Comparison of ENCODE assay signal across 16 mouse cellular contexts in genomic region chr3:107112932-107113659, GRCm38 (mm10). TPM values are rescaled to one million over a fixed set of nuclear protein-coding genes. Genes with fewer than 3 reads are reported as not detected.
A peak's percentile ranks its signal among the peaks of the same experiment; 100 is the strongest.
DNase-seq lines count a peak whose midpoint lies in the region; ATAC-seq and TF ChIP-seq lines count a peak whose summit lies in the region.
"Had no signal": no experiment of that assay in that cellular context is flagged by ENCODE, and none has a peak within 500 bp of the region (broad histone marks: within the 10 kb centered on the region; RNA-seq: fewer than 3 reads in every experiment).

No protein-coding gene starts in this region.

- H3K36me3 ChIP-seq in kidney, postnatal 0 days (ENCODE audit: insufficient read depth, low read length), result no peaks in the 10 kb centered on the region
- H3K36me3 ChIP-seq in forebrain, embryonic 14.5 days (ENCODE audit: control insufficient read depth, insufficient read depth, low read length), result no peaks in the 10 kb centered on the region
- no peaks in the 10 kb centered on the region for H3K36me3 ChIP-seq in hindbrain, embryonic 14.5 days (replicated peaks; ENCODE audit: control insufficient read depth, insufficient read depth)
- 0 out of 2 replicates have a peak, but pooled peaks cover 2% of the 10 kb centered on the region for H3K36me3 ChIP-seq in neural tube, embryonic 15.5 days
- no peaks in the 10 kb centered on the region for H3K36me3 ChIP-seq in intestine, postnatal 0 days (ENCODE audit: control insufficient read depth, insufficient read depth)
- H3K36me3 ChIP-seq: embryonic facial prominence, embryonic 13.5 days; heart, embryonic 13.5 days; intestine, embryonic 15.5 days; liver, embryonic 12.5 days had no signal

- 38% methylated on average over 10 of the region's 10 CpGs for WGBS in kidney, postnatal 0 days
- WGBS in forebrain, embryonic 14.5 days, result 59% methylated on average over 10 of the region's 10 CpGs
- 50% methylated on average over 10 of the region's 10 CpGs for WGBS in hindbrain, embryonic 14.5 days
- 58% methylated on average over 10 of the region's 10 CpGs for WGBS in neural tube, embryonic 15.5 days
- WGBS in intestine, postnatal 0 days, result 61% methylated on average over 10 of the region's 10 CpGs

- H3K27me3 ChIP-seq in kidney, postnatal 0 days (ENCODE audit: insufficient read depth, low read length), result no peaks in the 10 kb centered on the region
- no peaks in the 10 kb centered on the region for H3K27me3 ChIP-seq in forebrain, embryonic 14.5 days (replicated peaks; ENCODE audit: control insufficient read depth, insufficient read depth, low read length)
- H3K27me3 ChIP-seq in hindbrain, embryonic 14.5 days (ENCODE audit: control insufficient read depth, insufficient read depth, low read length), result no peaks in the 10 kb centered on the region
- H3K27me3 ChIP-seq in neural tube, embryonic 15.5 days (replicated peaks), result no peaks in the 10 kb centered on the region
- no peaks in the 10 kb centered on the region for H3K27me3 ChIP-seq in intestine, postnatal 0 days (replicated peaks; ENCODE audit: control insufficient read depth, insufficient read depth, low read length)
- H3K27me3 ChIP-seq: embryonic facial prominence, embryonic 13.5 days; intestine, embryonic 15.5 days; liver, embryonic 12.5 days had no signal

- no peak overlapping the region for H3K27ac ChIP-seq in kidney, postnatal 0 days
- H3K27ac ChIP-seq in forebrain, embryonic 14.5 days (ENCODE audit: low read depth, low read length), result no peak overlapping the region; the same call in 1 of the 2 replicates
- peak overlapping the region; percentile 87 for H3K27ac ChIP-seq in hindbrain, embryonic 14.5 days
- H3K27ac ChIP-seq in neural tube, embryonic 15.5 days (replicated peaks), result peak overlapping the region; percentile 79
- H3K27ac ChIP-seq in intestine, postnatal 0 days (ENCODE audit: low read depth, low read length), result no peak overlapping the region
- H3K27ac ChIP-seq: embryonic facial prominence, embryonic 13.5 days; heart, embryonic 13.5 days; intestine, embryonic 15.5 days; liver, embryonic 12.5 days; macrophage had no signal

- no peak for TF ChIP-seq CTCF in kidney, postnatal 0 days (IDR thresholded peaks at IDR 0.05; ENCODE audit: low read depth)
- no peak for TF ChIP-seq CTCF in intestine, postnatal 0 days (IDR thresholded peaks at IDR 0.05; ENCODE audit: low read depth)

- H3K4me3 ChIP-seq in kidney, postnatal 0 days (replicated peaks; ENCODE audit: low read depth, low read length), result no peak overlapping the region
- no peak overlapping the region for H3K4me3 ChIP-seq in forebrain, embryonic 14.5 days (ENCODE audit: low read depth, low read length)
- no peak overlapping the region for H3K4me3 ChIP-seq in hindbrain, embryonic 14.5 days (replicated peaks; ENCODE audit: low read length)
- 0 out of 2 replicates have a peak overlapping the region, but pooled peaks have one; percentile 27 for H3K4me3 ChIP-seq in neural tube, embryonic 15.5 days (replicated peaks)
- no peak overlapping the region for H3K4me3 ChIP-seq in intestine, postnatal 0 days (ENCODE audit: low read depth, low read length)
- H3K4me3 ChIP-seq: embryonic facial prominence, embryonic 13.5 days; heart, embryonic 13.5 days; intestine, embryonic 15.5 days; liver, embryonic 12.5 days had no signal

- ATAC-seq in kidney, postnatal 0 days (replicated peaks; ENCODE audit: low FRiP score, low read depth), result 0 out of 2 replicates have a peak, but pooled peaks have one; percentile 36
- peak; percentile 11; the same call in 1 of the 2 replicates for ATAC-seq in forebrain, embryonic 14.5 days
- ATAC-seq in hindbrain, embryonic 14.5 days (ENCODE audit: low FRiP score), result peak; percentile 26; the same call in 1 of the 2 replicates
- ATAC-seq in neural tube, embryonic 15.5 days (ENCODE audit: low FRiP score), result peak; percentile 24; the same call in 1 of the 2 replicates
- no peak for ATAC-seq in intestine, postnatal 0 days
- ATAC-seq: intestine, embryonic 15.5 days; liver, embryonic 12.5 days; Patski had no signal

- DNase-seq in kidney, postnatal 0 days (ENCODE audit: low spot score), result no peak
- no peak for DNase-seq in kidney, adult 11 months
- no peak for DNase-seq in forebrain, embryonic 14.5 days (ENCODE audit: low spot score)
- DNase-seq in hindbrain, embryonic 14.5 days (ENCODE audit: low spot score), result no peak
- DNase-seq in cerebellum, postnatal 36 days, result no peak
- DNase-seq: adrenal gland, postnatal 10 days; spleen, adult 18-20 months; thymus, adult 2 months had no signal

- no peak overlapping the region for H3K9ac ChIP-seq in kidney, postnatal 0 days (ENCODE audit: low read depth, low read length)
- no peak overlapping the region; the same call in 1 of the 2 replicates for H3K9ac ChIP-seq in forebrain, embryonic 14.5 days (ENCODE audit: low read length)
- peak overlapping the region; percentile 39 for H3K9ac ChIP-seq in hindbrain, embryonic 14.5 days
- H3K9ac ChIP-seq in neural tube, embryonic 15.5 days (replicated peaks), result 0 out of 2 replicates have a peak overlapping the region, but pooled peaks have one; percentile 9
- no peak overlapping the region for H3K9ac ChIP-seq in intestine, postnatal 0 days (ENCODE audit: low read depth, low read length)
- H3K9ac ChIP-seq: embryonic facial prominence, embryonic 13.5 days; heart, embryonic 13.5 days; intestine, embryonic 15.5 days; liver, embryonic 12.5 days had no signal

- H3K9me3 ChIP-seq in kidney, postnatal 0 days (replicated peaks; ENCODE audit: low read length), result no peaks in the 10 kb centered on the region
- no peaks in the 10 kb centered on the region for H3K9me3 ChIP-seq in forebrain, embryonic 14.5 days (replicated peaks; ENCODE audit: control insufficient read depth, low read length)
- H3K9me3 ChIP-seq in hindbrain, embryonic 14.5 days (ENCODE audit: control insufficient read depth, low read length), result no peaks in the 10 kb centered on the region
- no peaks in the 10 kb centered on the region for H3K9me3 ChIP-seq in neural tube, embryonic 15.5 days (replicated peaks)
- no peaks in the 10 kb centered on the region for H3K9me3 ChIP-seq in intestine, postnatal 0 days (ENCODE audit: control insufficient read depth)
- H3K9me3 ChIP-seq: embryonic facial prominence, embryonic 13.5 days; heart, embryonic 13.5 days; intestine, embryonic 15.5 days; liver, embryonic 12.5 days had no signal

- no peak overlapping the region for H3K4me2 ChIP-seq in kidney, postnatal 0 days (ENCODE audit: low read length)
- peak overlapping the region; percentile 41; the same call in 1 of the 2 replicates for H3K4me2 ChIP-seq in forebrain, embryonic 14.5 days (ENCODE audit: low read length)
- H3K4me2 ChIP-seq in hindbrain, embryonic 14.5 days (replicated peaks), result peak overlapping the region; percentile 47
- peak overlapping the region; percentile 49 for H3K4me2 ChIP-seq in neural tube, embryonic 15.5 days
- no peak overlapping the region for H3K4me2 ChIP-seq in intestine, postnatal 0 days (replicated peaks; ENCODE audit: low read depth)
- H3K4me2 ChIP-seq: embryonic facial prominence, embryonic 13.5 days; heart, embryonic 13.5 days; intestine, embryonic 15.5 days; liver, embryonic 12.5 days had no signal

- no peaks in the 10 kb centered on the region; the same call in 1 of the 2 replicates for H3K4me1 ChIP-seq in kidney, postnatal 0 days (replicated peaks; ENCODE audit: insufficient read depth, low read length)
- H3K4me1 ChIP-seq in forebrain, embryonic 14.5 days (ENCODE audit: control insufficient read depth, insufficient read depth, low read length), result peaks cover 11% of the 10 kb centered on the region
- H3K4me1 ChIP-seq in hindbrain, embryonic 14.5 days (replicated peaks; ENCODE audit: control insufficient read depth, insufficient read depth, low read length), result peaks cover 25% of the 10 kb centered on the region
- peaks cover 26% of the 10 kb centered on the region for H3K4me1 ChIP-seq in neural tube, embryonic 15.5 days
- H3K4me1 ChIP-seq in intestine, postnatal 0 days (replicated peaks; ENCODE audit: control insufficient read depth, insufficient read depth, low read length), result no peaks in the 10 kb centered on the region
- H3K4me1 ChIP-seq: embryonic facial prominence, embryonic 13.5 days; heart, embryonic 13.5 days; intestine, embryonic 15.5 days; liver, embryonic 12.5 days had no signal

RNA-seq across cellular contexts. Expression of gene Kcna2, which starts 12.2 kb away (rescaled TPM):
- 0.03 and 0.06 TPM in 2 replicates for polyA plus RNA-seq in kidney, postnatal 0 days (2015; fragmentation: Nextera tagmentation; extraction: Ambion mirVana)
- 0.44 and 0.49 TPM in 2 replicates for polyA plus RNA-seq in forebrain, embryonic 14.5 days (2014; fragmentation: Nextera tagmentation; extraction: Ambion mirVana)
- polyA plus RNA-seq in hindbrain, embryonic 14.5 days (2014; fragmentation: Nextera tagmentation; extraction: Ambion mirVana), result 1.9 and 2.0 TPM in 2 replicates
- 1.8 and 2.0 TPM in 2 replicates for polyA plus RNA-seq in neural tube, embryonic 15.5 days (2015; fragmentation: Nextera tagmentation; extraction: Ambion mirVana)
- 0.05 and 0.07 TPM in 2 replicates for polyA plus RNA-seq in intestine, postnatal 0 days (2015; fragmentation: Nextera tagmentation; extraction: Ambion mirVana)

Comparison
In these comparisons a context has a peak if more than half of its experiments do, and no peak if none do; other contexts are left out.
1. H3K27ac ChIP-seq: peak in hindbrain, embryonic 14.5 days (single experiment) and neural tube, embryonic 15.5 days (single experiment); none in kidney, postnatal 0 days (single experiment), forebrain, embryonic 14.5 days (single experiment) and intestine, postnatal 0 days (single experiment).
2. H3K4me2 ChIP-seq: peak in forebrain, embryonic 14.5 days (single experiment), hindbrain, embryonic 14.5 days (single experiment) and neural tube, embryonic 15.5 days (single experiment); none in kidney, postnatal 0 days (single experiment) and intestine, postnatal 0 days (single experiment).
3. H3K9ac ChIP-seq: peak in hindbrain, embryonic 14.5 days (single experiment) and neural tube, embryonic 15.5 days (single experiment); none in kidney, postnatal 0 days (single experiment), forebrain, embryonic 14.5 days (single experiment) and intestine, postnatal 0 days (single experiment).